Mouse (Mus musculus): ENCODE data around the gene Brinp3. TPM values are rescaled to one million over a fixed set of nuclear protein-coding genes. Genes with fewer than 3 reads are reported as not detected.
"Not testable (repeated sequence)": the region's sequence is repeated elsewhere in the genome, so short reads cannot be mapped to it uniquely, and the experiment has no call there.

Gene Brinp3
- not detected for total RNA-seq (2021)

DNA sequence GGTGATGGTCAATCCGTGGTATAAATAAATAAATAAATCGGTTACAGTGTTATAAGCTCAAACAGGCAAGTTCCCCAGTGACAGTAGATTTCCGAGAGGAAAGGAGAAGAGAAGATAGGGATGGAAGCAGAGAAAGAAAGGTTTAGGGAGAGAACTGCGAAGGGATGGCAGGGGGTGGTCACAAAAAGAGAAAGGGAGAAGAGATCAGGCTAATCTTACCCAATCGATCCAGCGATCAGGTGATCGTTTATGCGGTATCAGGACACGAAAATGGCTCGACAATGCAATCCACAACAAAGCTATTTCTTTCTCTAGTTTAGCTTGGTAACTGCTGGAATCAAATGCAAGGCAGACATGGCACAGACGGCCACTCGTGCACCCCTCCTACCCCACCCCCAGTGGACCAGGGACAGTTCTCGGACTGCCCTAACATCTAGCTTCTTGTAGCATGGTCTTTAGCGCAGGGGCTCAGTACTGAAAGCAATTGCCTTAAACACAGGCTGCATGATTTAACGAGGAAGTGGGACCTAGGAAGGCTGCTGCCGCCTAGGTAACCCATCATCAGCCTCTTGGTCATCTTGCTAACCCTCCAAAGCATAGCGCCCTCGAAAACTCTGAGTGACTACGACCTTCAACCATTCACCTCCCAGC is at the start of gene Brinp3:
Brinp3 (plus strand) TSS at position 80 of the 651 bp plus-strand sequence.
- intact Hi-C loops (cut with DNase I): no loop called here
- DNase-seq (ENCODE audit: low spot score): no peak

DNA sequence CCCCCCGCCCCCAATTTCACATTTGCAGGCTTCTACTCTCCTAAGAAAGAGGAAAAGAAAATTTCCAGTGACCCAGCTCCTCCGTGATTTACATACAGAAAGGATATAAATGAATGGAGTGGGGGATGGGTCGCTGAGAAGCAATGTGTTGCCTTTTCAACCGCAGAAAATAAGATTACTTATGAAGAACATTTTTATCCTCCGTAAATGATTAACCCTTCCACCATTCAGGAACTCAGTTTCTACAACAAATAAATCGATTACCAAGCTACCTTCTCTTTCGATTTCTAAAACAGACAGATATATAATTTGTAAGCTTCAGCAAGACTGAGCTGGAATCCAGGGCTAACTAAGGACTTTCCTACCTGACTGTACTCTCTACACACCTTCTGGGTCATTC is 339 bp upstream of the Brinp3 start:
- intact Hi-C loops (cut with DNase I): no loop called here
- no peak for DNase-seq (ENCODE audit: low spot score)

DNA sequence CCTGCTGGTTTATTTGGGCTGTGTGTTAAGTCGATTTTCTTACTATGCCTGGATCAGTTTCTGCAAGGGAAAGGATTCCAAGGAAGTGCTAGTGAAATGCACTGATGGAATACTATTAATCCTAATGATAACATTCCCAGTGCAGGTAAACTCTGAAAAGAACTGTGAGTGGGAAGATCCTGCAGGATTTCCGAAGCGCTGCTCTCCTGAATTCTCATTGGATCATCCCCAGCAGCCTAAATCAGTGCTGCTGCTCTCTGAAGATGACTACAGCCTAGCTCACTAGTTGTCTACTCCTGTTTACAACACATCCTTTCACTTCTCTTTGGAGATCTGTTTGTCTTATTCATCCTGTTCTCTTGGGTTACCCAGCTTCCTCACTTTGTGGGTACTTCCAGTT is 826 bp downstream of the Brinp3 start:
- intact Hi-C loops (cut with DNase I): no loop called here
- DNase-seq (ENCODE audit: low spot score): no peak

DNA sequence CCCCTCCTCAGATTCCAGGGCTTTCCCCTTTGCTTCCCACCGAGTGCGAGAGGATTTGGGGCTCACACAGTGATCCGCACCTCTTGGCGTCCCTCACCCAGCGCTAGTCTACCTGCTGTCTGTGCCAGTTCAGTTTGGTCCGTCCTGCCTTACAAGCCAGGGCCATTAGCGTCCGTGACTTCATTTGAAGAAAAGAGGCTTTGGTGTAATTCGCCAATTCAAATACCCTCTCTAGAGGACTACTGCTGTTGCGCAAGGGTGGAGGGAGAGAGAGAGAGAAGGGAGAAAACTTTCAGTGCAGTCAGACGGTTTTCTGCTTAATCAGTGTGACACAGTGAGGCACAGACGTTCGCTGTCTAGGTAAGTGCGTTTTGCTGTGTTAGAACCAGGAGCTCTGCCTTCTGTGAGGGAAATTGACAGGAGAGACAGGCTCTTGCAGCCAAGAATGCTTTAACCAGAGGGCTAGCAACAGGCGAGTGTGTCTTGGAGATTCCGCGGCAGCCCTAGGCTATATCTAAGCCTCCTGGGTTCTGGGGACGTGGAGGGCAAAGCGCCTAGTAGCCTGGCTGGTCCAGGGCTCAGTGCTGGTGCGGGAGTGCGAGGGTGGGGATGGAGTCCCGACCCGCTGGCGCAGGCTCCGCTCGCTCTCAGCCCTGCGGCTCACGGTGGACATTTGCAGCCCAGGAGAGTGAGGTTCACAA is 3.0 kb downstream of the Brinp3 start:
- no peak for DNase-seq (ENCODE audit: low spot score)
- intact Hi-C loops (cut with DNase I): no loop called here

DNA sequence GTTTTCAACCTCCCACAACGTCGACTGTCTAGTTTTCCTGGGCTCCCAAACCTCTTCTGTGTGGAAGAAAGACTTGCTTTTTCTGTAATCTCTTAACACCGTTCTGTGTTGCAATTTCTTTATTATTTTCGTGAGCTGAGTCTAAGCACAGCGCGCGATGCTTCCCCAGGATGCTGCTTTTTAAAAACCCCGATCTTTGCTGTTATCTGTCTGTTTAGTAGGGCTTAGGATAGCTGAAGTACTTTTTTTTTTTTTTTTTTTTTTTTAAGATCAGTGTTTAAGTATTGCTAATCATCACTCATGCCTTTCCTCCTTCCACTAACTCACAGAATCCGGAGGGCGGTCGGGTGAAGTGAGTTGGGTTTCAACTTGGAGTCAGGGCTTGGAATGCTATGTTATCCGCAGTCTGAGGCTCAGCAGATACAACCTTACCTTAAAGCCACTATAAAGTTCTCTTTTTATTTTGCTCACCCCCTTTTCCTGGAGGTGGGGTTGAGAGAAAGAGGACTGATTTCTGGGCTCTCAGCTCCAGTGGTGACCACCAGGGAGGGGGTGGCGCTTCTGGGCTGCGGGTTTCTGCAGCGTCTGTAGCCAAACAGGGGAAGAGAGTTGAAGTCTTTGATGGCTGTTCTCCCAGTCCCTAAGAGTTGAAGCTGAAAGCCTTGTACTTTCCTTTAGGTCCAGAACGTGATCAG is 3.7 kb downstream of the Brinp3 start:
- intact Hi-C loops (cut with DNase I): no loop called here
- DNase-seq (ENCODE audit: low spot score): no peak

DNA sequence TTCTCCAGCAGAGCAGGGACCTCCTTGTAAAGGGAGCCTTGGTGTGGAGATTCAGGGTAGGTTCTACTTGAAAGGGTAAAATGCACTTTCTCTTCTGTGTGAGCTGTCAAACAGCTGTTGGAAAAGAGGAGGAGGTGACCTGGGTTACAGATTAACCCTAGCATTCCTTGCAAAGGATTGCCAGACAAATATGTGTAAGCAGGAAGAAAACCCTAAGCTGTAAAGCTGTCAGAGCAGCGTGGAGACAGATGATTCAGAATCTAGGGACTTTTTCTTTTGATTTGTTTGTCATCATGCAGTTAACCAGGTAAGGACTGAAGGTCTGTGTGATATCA is 4.2 kb downstream of the Brinp3 start:
- no peak for DNase-seq (ENCODE audit: low spot score)
- intact Hi-C loops (cut with DNase I): no loop called here

DNA sequence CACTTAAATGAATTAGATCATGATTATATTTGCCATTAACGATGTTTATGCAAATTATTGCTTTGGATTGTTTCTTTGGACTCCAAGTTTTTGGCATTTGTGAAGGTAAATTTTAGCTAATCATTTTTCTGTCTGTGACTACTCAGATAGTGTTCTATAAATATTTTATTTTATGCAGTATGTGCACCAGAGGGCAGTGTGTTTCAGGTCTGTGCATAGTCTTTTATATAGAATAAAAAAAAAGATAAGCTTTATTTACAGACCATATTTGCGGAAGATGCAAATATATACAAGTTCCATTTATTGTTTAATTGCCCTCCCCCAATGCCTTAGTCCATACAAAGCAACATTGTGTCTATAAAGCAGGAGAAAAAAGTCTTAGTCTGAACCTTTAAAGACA is 20.8 kb downstream of the Brinp3 start:
- DNase-seq (ENCODE audit: low spot score): no peak
- intact Hi-C loops (cut with DNase I): no loop called here

DNA sequence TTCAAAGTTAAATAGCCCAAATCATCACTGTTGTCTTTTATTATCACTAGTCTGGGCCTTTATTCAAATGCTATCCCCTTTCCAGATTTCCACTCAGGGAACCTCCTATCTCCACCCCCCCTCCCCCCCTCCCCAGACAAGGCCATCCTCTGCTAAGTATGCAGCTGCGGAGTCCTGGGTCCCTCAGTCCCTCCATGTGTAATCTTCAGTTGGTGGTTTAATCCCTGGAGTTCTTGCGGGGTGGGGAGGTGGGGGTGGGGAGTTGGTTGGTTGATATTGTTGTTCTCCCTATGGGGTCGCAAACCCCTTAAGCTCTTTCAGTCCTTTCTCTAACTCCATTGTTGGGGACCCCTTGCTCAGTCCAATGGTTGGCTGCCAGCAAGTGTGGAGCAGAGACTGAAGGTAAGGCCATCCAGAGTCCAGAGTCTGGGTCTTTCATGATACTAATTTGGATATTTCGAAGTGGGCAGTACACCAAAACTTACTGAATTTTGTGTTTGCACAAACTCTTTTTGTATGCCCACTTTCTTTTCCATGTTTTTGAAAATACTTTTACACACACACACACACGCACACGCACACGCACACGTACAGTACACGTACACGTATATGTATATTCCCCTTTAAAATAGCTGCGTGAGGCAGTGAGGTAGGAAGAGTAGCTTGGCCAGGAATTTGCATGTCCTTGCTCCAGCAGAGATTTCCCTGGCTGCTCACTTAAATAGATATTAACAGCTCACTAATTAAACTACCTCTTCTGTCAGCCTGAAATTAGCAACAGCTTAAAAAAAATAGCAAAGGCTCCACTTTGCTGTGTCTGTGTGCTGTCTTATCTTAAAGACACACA is 29.4 kb downstream of the Brinp3 start:
- intact Hi-C loops (cut with DNase I): no loop called here
- DNase-seq (ENCODE audit: low spot score): no peak

DNA sequence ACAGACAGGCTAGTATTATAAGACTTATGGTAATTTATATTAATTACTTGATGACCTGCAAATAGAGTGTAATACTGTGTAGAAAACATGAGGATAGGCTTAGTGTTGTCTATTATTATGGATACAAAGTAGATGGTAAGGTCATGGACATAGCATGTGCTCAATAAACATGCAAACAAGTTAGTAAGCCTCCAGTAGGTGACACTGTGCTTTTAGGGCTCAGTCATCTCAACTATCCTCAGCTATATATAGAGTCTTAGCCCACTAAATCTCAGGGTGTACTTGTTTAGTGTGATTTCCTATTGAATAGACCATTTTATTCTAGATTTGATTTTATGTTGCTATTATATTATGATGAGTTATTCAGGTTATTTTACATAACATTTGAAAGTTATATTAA is 34.0 kb downstream of the Brinp3 start:
- intact Hi-C loops (cut with DNase I): no loop called here
- DNase-seq (ENCODE audit: low spot score): no peak

DNA sequence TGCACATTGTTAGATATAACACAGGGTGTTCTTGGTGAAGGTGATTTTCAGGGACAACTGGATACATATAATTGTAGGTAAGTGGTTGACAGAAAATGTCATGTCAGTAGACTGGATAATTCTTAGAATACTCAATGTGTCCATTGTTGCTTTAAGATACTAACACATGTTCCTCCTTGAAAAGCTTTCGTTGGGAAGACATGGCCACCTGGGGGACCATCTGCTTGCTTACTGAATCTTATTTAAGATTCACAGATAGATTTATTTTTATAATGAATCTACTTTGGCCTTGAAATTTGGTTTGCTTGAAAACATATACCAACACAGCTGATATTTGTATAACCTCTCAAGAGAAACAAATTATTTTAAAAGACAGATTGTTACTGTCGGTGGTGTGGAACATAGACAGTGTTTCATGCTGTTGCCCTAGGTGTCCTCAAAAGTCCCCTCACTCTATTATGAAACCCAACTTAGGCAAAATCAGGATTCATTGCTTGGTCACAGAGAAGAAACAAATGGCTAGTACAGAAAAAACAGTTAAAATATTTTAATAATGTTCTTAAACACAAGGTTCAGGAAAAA is 52.4 kb downstream of the Brinp3 start:
- no peak for DNase-seq (ENCODE audit: low spot score)
- intact Hi-C loops (cut with DNase I): no loop called here

DNA sequence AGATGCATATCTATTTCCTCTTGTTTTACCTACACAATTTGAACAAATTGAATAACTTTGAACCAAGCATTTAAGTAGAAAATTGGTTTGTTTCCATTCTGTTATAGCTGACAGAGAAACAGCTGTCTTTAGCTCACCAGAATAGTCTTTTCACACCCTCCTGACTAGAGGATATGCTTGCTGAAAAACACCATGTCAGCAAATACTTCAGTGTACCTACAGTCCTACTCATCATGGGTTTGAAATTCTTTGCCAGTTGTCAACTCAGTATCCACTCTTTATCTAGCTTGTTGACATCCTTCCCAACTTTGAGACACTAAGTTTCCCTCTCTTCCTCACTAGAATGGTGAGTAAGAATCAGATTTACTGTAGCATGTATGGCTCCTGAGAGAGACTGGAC is 62.4 kb downstream of the Brinp3 start:
- DNase-seq (ENCODE audit: low spot score): no peak
- intact Hi-C loops (cut with DNase I): no loop called here

DNA sequence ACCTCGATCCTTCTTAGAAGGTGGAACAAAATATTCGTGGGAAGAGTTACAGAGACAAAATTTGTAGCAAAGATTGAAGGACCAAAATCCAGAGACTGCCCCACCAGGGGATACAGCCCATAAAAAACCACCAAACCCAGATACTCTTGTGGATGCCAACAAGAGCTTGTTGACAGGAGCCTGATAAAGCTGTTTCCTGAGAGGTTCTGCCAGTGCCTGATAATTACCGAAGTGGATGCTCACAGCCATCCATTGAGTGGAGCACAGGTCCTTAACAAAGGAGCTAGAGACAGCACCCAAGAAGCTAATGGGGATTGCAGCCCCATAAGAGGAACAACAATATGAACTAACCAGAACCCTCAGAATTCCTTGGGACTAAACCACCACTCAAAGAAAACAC is 67.6 kb downstream of the Brinp3 start:
- intact Hi-C loops (cut with DNase I): no loop called here
- DNase-seq (ENCODE audit: low spot score): no peak

DNA sequence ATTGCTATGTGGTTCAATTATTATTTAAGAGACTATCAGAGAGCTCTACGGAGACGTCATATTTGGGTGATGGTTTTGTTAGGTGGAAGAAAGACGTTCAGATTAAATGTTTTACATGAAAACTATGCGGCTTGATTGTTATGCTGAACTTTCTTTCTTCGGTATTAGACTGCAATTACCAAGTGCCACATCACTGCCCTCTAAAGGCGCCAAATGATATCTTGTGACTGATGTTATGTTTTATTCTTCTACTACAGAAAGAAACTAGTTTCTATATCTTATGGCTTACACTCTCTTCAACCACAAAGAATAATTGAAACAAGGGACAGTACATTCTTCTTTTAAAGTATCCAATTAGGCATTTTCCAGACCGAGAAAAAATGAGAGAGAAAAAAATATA is 89.6 kb downstream of the Brinp3 start:
- no peak for DNase-seq (ENCODE audit: low spot score)
- intact Hi-C loops (cut with DNase I): no loop called here

DNA sequence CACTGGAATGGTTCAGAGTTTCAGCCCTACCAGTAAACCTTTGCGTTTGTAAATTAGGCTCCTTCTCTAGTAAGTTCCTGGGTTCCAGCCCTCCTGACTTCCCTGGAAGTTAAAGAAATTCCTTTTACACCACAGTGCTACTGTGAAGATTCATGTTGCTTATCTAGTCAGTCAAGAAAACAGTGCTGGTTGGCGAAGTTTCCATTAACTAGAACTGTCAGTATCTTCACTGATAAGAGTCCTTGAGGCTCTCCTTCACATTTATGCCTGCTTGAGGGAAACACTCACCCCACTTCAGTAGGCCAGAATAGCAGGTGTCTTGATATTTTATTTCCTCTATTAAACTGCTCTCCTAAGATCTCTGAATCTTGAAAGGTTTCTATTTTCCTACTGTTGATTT is 138.3 kb downstream of the Brinp3 start:
- DNase-seq (ENCODE audit: low spot score): no peak
- intact Hi-C loops (cut with DNase I): no loop called here

DNA sequence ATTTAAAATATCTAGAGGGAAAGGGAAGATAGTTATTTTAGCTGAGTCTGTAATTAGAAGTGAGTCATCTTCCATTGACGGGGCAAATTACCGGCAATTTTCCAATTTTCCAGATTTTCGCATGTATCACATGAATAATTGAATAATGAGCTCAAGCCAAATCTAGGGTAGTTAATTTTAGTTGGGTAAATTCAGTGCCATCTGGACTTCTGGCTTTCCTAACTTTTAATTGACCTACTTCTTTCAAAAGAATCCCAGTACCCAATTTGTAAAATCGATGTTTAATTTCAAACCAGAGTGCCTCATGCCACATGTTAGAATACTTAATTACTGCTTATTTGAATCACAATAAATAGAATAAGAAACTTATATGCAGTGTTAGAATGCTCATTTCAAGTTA is 162.7 kb downstream of the Brinp3 start:
- intact Hi-C loops (cut with DNase I): no loop called here
- DNase-seq (ENCODE audit: low spot score): no peak

DNA sequence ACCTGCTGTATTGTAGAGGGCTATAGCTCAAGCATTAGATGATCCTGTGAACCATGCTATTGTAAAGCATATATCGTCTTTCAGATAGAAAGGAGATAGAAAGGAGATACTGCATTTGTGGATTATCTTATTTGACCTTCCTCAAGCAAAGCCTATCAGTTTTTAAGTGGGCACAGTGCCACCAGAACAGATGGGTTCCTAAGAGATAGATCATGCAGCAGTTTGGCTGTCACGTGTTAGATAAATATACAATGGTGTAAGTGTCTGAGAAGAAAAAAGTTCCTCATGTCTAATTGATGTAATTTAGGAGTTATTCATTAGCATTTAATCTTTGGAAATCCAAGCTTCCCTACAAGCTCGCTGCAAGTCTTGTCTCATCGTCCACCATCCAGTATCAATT is 206.2 kb downstream of the Brinp3 start:
- DNase-seq (ENCODE audit: low spot score): no peak
- intact Hi-C loops (cut with DNase I): no loop called here

DNA sequence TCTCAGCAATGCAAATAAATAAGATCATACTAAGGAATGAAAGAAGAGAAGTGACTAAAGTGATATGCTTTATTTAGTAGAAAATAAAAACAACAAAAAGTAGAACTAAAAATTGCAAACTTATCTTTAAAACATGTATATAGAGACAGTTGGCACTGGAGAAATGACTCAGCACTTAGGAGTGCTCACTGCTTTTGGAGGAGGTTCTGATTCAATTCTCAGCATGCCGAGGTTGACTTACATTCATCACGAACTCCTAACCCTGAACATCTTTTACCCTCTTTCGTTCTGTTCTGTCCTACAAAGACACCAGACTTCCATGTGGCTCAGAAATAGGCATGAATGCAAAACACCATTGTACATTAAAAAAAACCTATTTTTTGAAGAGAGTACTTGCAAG is 225.0 kb downstream of the Brinp3 start:
- intact Hi-C loops (cut with DNase I): no loop called here
- no peak for DNase-seq (ENCODE audit: low spot score)

DNA sequence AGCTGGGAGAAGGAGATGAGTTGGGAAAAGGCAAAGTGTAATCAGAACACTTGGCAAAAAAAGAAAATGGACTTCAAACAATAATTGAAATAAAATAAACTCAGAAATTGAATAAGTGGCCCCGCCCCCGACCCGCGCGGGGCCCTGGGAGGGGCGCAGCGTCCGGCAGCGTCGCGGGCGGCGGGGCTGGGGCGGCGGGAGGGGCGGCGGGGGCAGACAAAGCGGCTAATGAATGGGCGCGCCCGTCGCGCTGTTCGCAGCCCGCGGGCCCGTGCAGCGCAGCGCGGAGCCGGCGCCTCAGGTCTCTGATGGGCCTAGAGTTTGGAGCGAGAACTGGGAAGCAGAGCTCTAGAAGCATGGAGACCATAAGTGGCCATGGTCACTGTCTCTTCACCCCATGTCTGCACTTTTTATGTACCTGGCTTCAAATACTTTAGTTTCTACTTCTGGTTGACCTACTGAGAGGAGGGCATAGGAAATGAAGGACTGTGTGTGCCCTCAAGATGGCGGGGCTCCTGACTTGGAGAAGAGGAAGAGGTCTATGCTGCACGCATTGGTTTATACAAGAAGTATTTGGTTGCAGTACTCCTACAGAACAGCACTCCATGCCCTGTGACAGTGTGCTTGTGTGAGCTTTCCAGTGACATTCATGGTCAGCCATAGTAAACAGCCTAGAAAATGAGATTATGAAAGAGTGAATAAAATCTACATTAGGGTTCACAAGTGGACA is 230.4 kb downstream of the Brinp3 start:
- intact Hi-C loops (cut with DNase I); DNase-seq (ENCODE audit: low spot score): not testable (repeated sequence)

DNA sequence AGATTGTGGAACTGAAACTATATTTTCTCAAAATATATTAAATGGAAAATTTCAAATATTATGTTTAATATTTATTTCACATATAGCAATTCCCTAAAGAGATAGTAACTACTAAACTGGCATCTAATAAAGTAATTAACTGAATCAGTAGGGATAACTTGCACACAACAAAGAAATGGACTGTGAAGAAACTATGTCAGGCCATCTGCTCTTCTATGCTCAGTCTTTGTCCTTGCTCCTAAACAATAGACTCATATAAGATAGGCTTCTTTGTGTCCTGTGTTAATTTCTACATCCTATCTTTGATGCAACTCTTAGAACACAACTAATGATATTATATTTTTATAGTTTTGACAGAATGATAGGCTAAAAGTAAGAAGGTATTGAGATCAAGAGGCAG is 256.5 kb downstream of the Brinp3 start:
- DNase-seq (ENCODE audit: low spot score): no peak
- intact Hi-C loops (cut with DNase I): no loop called here

DNA sequence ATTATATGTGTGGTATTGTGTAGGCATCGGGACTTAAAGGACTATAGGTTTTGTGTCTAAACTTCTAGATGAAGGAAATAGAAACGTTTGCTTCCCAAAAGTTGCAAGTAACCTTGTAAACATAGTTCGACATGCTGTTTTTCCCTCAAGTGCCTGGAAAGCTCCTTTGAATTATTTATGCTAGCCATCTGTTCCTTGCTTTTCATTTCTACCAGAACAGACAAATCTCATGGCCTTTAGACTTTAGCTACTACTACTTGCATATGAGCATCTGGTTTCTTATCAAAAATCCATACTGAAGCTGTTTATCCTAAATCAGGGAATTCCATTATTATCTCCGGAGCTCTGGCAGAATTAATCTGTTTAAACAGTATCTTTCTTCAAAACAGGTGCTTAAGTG is 288.7 kb downstream of the Brinp3 start:
- intact Hi-C loops (cut with DNase I): no loop called here
- DNase-seq (ENCODE audit: low spot score): no peak
